ENCODE assay signal across 31 mouse cellular contexts in the genomic region with DNA sequence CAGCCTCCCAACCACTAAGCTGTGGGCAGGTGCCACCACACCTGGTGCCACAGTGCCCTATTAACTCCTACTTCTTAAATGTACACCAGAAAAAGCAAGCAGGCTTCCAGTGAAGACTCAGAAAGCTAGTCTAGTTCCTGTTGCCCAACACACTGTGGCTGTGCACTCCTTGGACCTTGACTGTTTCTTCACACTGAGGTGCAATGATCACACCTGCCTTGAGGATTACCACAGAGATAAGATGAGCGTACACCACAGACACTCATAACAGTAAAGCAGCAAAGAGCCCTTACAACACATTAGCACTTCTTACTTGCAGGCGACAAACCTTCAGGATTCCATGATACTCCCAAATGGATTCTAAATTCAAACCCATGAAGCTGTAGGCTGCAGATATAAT. TPM values are rescaled to one million over a fixed set of nuclear protein-coding genes. Genes with fewer than 3 reads are reported as not detected.
DNase-seq lines count a peak whose midpoint lies in the region; ATAC-seq lines count a peak whose summit lies in the region.
"Had no signal": no experiment of that assay in that cellular context is flagged by ENCODE, and none has a peak within 500 bp of the region (broad histone marks: within the 10 kb centered on the region; RNA-seq: fewer than 3 reads in every experiment).

No protein-coding gene starts in this region.

- 0 out of 2 replicates have a peak, but pooled peaks have one; percentile 27 for ATAC-seq in liver, embryonic 16.5 days (ENCODE audit: low read depth)
- ATAC-seq in liver, embryonic 11.5 days (replicated peaks; ENCODE audit: low FRiP score) = no peak
- peak; percentile 46 to 76; a peak in 3 of 4 replicates for ATAC-seq in hematopoietic stem cell, adult 5-6 weeks (replicated peaks in 1 of 2; ENCODE audit: insufficient read depth in 1 of 2, low FRiP score in 2 of 2, low TSS enrichment in 1 of 2, low read depth in 1 of 2, poor library complexity in 2 of 2, severe bottlenecking in 2 of 2)
- ATAC-seq in megakaryocyte, adult 5-6 weeks (ENCODE audit: poor library complexity, severe bottlenecking) = peak; percentile 98
- no peak for ATAC-seq in inflammation-experienced regulatory T-cells, adult 6 months
- ATAC-seq: CD4-positive, CD25-positive, alpha-beta regulatory T cell, adult 4 months; forebrain, embryonic 14.5 days had no signal

- WGBS in liver, embryonic 16.5 days (ENCODE audit: insufficient replicate concordance) = 65% methylated on average over 2 of the region's 2 CpGs
- 92% methylated on average over 2 of the region's 2 CpGs for WGBS in liver, embryonic 11.5 days

- H3K4me2 ChIP-seq in liver, embryonic 16.5 days (ENCODE audit: low read depth, low read length) = no peak overlapping the region
- H3K4me2 ChIP-seq in liver, embryonic 11.5 days = no peak overlapping the region
- H3K4me2 ChIP-seq: embryonic facial prominence, embryonic 12.5 days; heart, embryonic 12.5 days; hindbrain, embryonic 14.5 days; liver, embryonic 13.5 days; midbrain, embryonic 12.5 days; neural tube, embryonic 13.5 days had no signal

- no peaks in the 10 kb centered on the region for H3K9me3 ChIP-seq in liver, embryonic 16.5 days (replicated peaks; ENCODE audit: control insufficient read depth, low read length)
- no peaks in the 10 kb centered on the region for H3K9me3 ChIP-seq in liver, embryonic 11.5 days (ENCODE audit: control insufficient read depth, low read length)
- H3K9me3 ChIP-seq: embryonic facial prominence, embryonic 12.5 days; heart, embryonic 12.5 days; liver, embryonic 13.5 days; midbrain, embryonic 12.5 days; neural tube, embryonic 13.5 days had no signal

- no peaks in the 10 kb centered on the region for H3K36me3 ChIP-seq in liver, embryonic 16.5 days (ENCODE audit: control insufficient read depth, insufficient read depth)
- H3K36me3 ChIP-seq in liver, embryonic 11.5 days (ENCODE audit: control insufficient read depth, insufficient read depth, low read length) = no peaks in the 10 kb centered on the region
- H3K36me3 ChIP-seq: embryonic facial prominence, embryonic 12.5 days; heart, embryonic 12.5 days; liver, embryonic 13.5 days; midbrain, embryonic 12.5 days; neural tube, embryonic 13.5 days had no signal

- no peak overlapping the region for H3K9ac ChIP-seq in liver, embryonic 16.5 days (ENCODE audit: low read depth, low read length)
- H3K9ac ChIP-seq in liver, embryonic 11.5 days (ENCODE audit: low read depth, low read length) = no peak overlapping the region
- H3K9ac ChIP-seq: embryonic facial prominence, embryonic 12.5 days; heart, embryonic 12.5 days; hindbrain, embryonic 14.5 days; liver, embryonic 13.5 days; midbrain, embryonic 12.5 days; neural tube, embryonic 13.5 days had no signal

- H3K4me3 ChIP-seq in liver, embryonic 16.5 days (ENCODE audit: low read depth, low read length) = no peak overlapping the region
- no peak overlapping the region for H3K4me3 ChIP-seq in liver, embryonic 11.5 days (ENCODE audit: low read depth, low read length)
- H3K4me3 ChIP-seq: embryonic facial prominence, embryonic 12.5 days; heart, adult 2 months; heart, embryonic 12.5 days; layer of hippocampus, adult 2 months; liver, embryonic 13.5 days; midbrain, embryonic 12.5 days; myocyte; neural tube, embryonic 13.5 days had no signal

- no peak overlapping the region for H3K27ac ChIP-seq in liver, embryonic 16.5 days (ENCODE audit: low read length)
- H3K27ac ChIP-seq in liver, embryonic 11.5 days (ENCODE audit: low read depth, low read length) = no peak overlapping the region
- H3K27ac ChIP-seq: embryonic facial prominence, embryonic 12.5 days; heart, adult 2 months; hindbrain, embryonic 14.5 days; layer of hippocampus, adult 2 months; liver, embryonic 13.5 days; midbrain, embryonic 12.5 days; neural tube, embryonic 13.5 days had no signal

- no peaks in the 10 kb centered on the region for H3K27me3 ChIP-seq in liver, embryonic 16.5 days (ENCODE audit: control insufficient read depth, insufficient read depth, low read depth, low read length)
- no peaks in the 10 kb centered on the region for H3K27me3 ChIP-seq in liver, embryonic 11.5 days (replicated peaks; ENCODE audit: control insufficient read depth, insufficient read depth, low read length)
- H3K27me3 ChIP-seq: embryonic facial prominence, embryonic 12.5 days; heart, embryonic 12.5 days; liver, embryonic 13.5 days; midbrain, embryonic 12.5 days; neural tube, embryonic 13.5 days had no signal

- no peaks in the 10 kb centered on the region for H3K4me1 ChIP-seq in liver, embryonic 16.5 days (ENCODE audit: control insufficient read depth, low read depth, low read length)
- no peaks in the 10 kb centered on the region for H3K4me1 ChIP-seq in liver, embryonic 11.5 days (replicated peaks; ENCODE audit: control insufficient read depth, insufficient read depth, low read length)
- H3K4me1 ChIP-seq: embryonic facial prominence, embryonic 12.5 days; heart, embryonic 12.5 days; liver, embryonic 13.5 days; midbrain, embryonic 12.5 days; neural tube, embryonic 13.5 days had no signal

- no peak for DNase-seq in liver, embryonic 11.5 days (ENCODE audit: low spot score)
- DNase-seq in cerebellum, adult 11 months = no peak
- no peak for DNase-seq in gastrocnemius, adult 8-10 months (ENCODE audit: low spot score in 2 of 2)
- DNase-seq: adrenal gland, postnatal 36 days; cerebellum, adult 9-10 months; cerebellum, postnatal 36 days; embryo, embryonic 11 days; gastrocnemius, postnatal 25 days; heart, adult 2 months; heart, postnatal 4 days; kidney, postnatal 36 days; left cerebral cortex, postnatal 4 days; liver, embryonic 13.5 days; lung, adult 2 months; lung, postnatal 14 days; right cerebral cortex, postnatal 14 days; thymus, adult 18-20 months; thymus, postnatal 25 days had no signal

RNA-seq across cellular contexts. Expression of gene Tmem131l, which starts 52.9 kb away (rescaled TPM):
- 28.8 and 29.8 TPM in 2 replicates for polyA plus RNA-seq in liver, embryonic 16.5 days (2015; fragmentation: Nextera tagmentation; extraction: Ambion mirVana)
- 35.7 and 37.9 TPM in 2 replicates for polyA plus RNA-seq in liver, embryonic 11.5 days (2014; fragmentation: Nextera tagmentation; extraction: Ambion mirVana)
- total RNA-seq in hematopoietic stem cell, adult 5-6 weeks (2017) = 55.8 and 61.3 TPM in 2 replicates
- 40.0 and 63.5 TPM in 2 replicates for total RNA-seq in megakaryocyte, adult 5-6 weeks (2015)
- 29.7 and 40.2 TPM in 2 replicates for total RNA-seq in megakaryocyte, adult 5-6 weeks (2017)
- 10 to 100 TPM; 34.7 to 39.7 (median 36.1) TPM for polyA plus RNA-seq in inflammation-experienced regulatory T-cells, adult 6 months (2017; shearing (Covaris generic))
- 10 to 100 TPM in 3 of 4 experiments, 1 to 10 TPM in 1; 8.7 to 13.1 (median 11.6) TPM for total RNA-seq in gastrocnemius, adult 8-10 months (2022)

Comparison
In these comparisons a context has a peak if more than half of its experiments do, and no peak if none do; other contexts are left out.
1. ATAC-seq: peak in liver, embryonic 16.5 days (single experiment), hematopoietic stem cell, adult 5-6 weeks (2 of 2) and megakaryocyte, adult 5-6 weeks (single experiment); none in liver, embryonic 11.5 days (single experiment) and inflammation-experienced regulatory T-cells, adult 6 months (single experiment).